Mouse (Mus musculus) brain, embryonic 14.5 days (tissue): ENCODE measurements around the gene Plaa. TPM values are rescaled to one million over a fixed set of nuclear protein-coding genes. Genes with fewer than 3 reads are reported as not detected.

Experiments
- DNase-seq: peaks from one replicate; pipeline ENCODE4 v3.0.0-alpha.2; 2011; ENCODE audit warnings: low read depth
- CTCF ChIP-seq: fragments of 200-500 bp; IDR thresholded peaks from 2 replicates; pipeline ENCODE4 v1.5.1; 2012; ENCODE audit warnings: inconsistent platforms, mild to moderate bottlenecking, moderate library complexity, borderline replicate concordance; ENCODE audit not compliant: insufficient read depth, insufficient read length; ENCODE audit errors: extremely low read depth
- POLR2A ChIP-seq: fragments of 200-500 bp; IDR thresholded peaks from 2 replicates; pipeline ENCODE4 v1.6.1; 2012; ENCODE audit warnings: mild to moderate bottlenecking, inconsistent platforms, borderline replicate concordance; ENCODE audit not compliant: poor library complexity, insufficient read depth, insufficient read length, severe bottlenecking; ENCODE audit errors: extremely low read depth
- polyA plus RNA-seq: library from polyadenylated mRNA; depleted of rRNA; stranded (reverse); fragments of >200 nt; gene quantifications from 2 replicates; pipeline ENCODE4 v1.2.3, GENCODE M21; 2012; rRNA removed

The Plaa gene
- polyA plus RNA-seq, 1 experiment: 54.8 TPM

GRCm38 (mm10) chr4:94523321-94523720, 79.7 kb downstream of the Plaa start:
- peak; percentile 55 for DNase-seq
- TF ChIP-seq POLR2A (no peak), CTCF (no peak)

GRCm38 (mm10) chr4:94517631-94518030, 85.4 kb downstream of the Plaa start:
- peak; percentile 89 for DNase-seq
- TF ChIP-seq POLR2A (no peak), CTCF (peak; percentile 68; the same call in 1 of the 2 replicates)

Other genes with a start within 250 kb of the Plaa start
- gene Gm10306, start 46.7 kb downstream of the Plaa start, polyA plus RNA-seq: 0.16 and 0.21 TPM in 2 replicates
- 14.7 and 15.0 TPM in 2 replicates for gene Caap1, start 46.4 kb downstream of the Plaa start, polyA plus RNA-seq
- 13.1 and 17.1 TPM in 2 replicates for gene Ift74, start 11.2 kb upstream of the Plaa start, polyA plus RNA-seq
- not detected in 2 replicates for gene Lrrc19, start 46.9 kb upstream of the Plaa start, polyA plus RNA-seq
- 5.4 and 8.7 TPM in 2 replicates for gene Tek, start 136.0 kb upstream of the Plaa start, polyA plus RNA-seq